Mouse (Mus musculus) testis, adult 2 months (tissue): ENCODE measurements around the gene Olfr876.

Source experiments
- CTCF ChIP-seq: fragments of 200-500 bp; IDR thresholded peaks from 2 replicates; pipeline ENCODE4 v1.5.1; 2012; ENCODE audit warnings: low read depth, mild to moderate bottlenecking, inconsistent platforms, low read length, moderate library complexity; ENCODE audit not compliant: control insufficient read depth, insufficient read depth, insufficient replicate concordance
- POLR2A ChIP-seq: fragments of 200-500 bp; IDR thresholded peaks from 2 replicates; pipeline ENCODE4 v1.6.1; 2012; ENCODE audit warnings: low read depth, mild to moderate bottlenecking, inconsistent platforms, low read length, moderate library complexity; ENCODE audit not compliant: control insufficient read depth

DNA sequence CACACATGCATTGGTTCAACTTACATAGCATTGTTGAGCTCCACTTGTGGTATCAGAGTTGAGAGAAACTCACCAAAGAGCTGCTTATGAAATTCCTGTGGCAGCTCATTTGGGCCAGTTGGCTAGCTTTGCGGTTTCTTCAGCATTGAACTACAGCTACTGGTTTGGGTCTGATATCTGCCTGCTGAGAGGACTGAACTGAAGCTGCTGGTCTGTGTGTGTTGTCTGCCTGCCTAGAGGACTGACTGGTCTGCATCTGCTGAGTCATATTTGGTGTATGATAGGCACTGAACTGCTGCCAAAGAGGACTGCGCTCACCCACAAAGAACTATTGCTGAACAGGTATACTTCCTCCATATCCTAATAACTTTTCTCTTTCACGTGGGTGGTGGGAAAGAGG is 5.6 kb downstream of the Olfr876 start:
- no peak for TF ChIP-seq CTCF
- no peak for TF ChIP-seq POLR2A
